Mouse (Mus musculus) neural tube, embryonic 15.5 days (tissue): ENCODE measurements around the gene Chrm2. TPM values are rescaled to one million over a fixed set of nuclear protein-coding genes. Genes with fewer than 3 reads are reported as not detected.
A peak's percentile ranks its signal among the peaks of the same experiment; 100 is the strongest.

Experiments used
- ATAC-seq: fragments of 200-750 bp; cut with Nextera tagmentation; 2 replicates; pipeline ENCODE4 v1.8.0; 2017; ENCODE audit warnings: mild to moderate bottlenecking, moderate TSS enrichment, moderate library complexity; ENCODE audit not compliant: low FRiP score
- H3K27ac ChIP-seq: fragments of 300-500 bp; sonication (generic); replicated peaks from 2 replicates; pipeline ENCODE4 v1.5.1; 2015; ENCODE audit warnings: mild to moderate bottlenecking, inconsistent platforms
- H3K27me3 ChIP-seq: fragments of 300-500 bp; sonication (generic); replicated peaks from 2 replicates; pipeline ENCODE4 v1.6.1; 2015; ENCODE audit warnings: inconsistent platforms
- H3K36me3 ChIP-seq: fragments of 300-500 bp; sonication (generic); 2 replicates; pipeline ENCODE4 v1.6.1; 2015; ENCODE audit warnings: inconsistent platforms
- H3K4me1 ChIP-seq: fragments of 300-500 bp; sonication (generic); 2 replicates; pipeline ENCODE4 v1.6.1; 2015; ENCODE audit warnings: inconsistent platforms
- H3K4me2 ChIP-seq: fragments of 300-500 bp; sonication (generic); 2 replicates; pipeline ENCODE4 v1.6.1; 2015; ENCODE audit warnings: inconsistent platforms, mild to moderate bottlenecking, moderate library complexity
- H3K4me3 ChIP-seq: fragments of 300-500 bp; sonication (generic); replicated peaks from 2 replicates; pipeline ENCODE4 v1.5.1; 2015; ENCODE audit warnings: mild to moderate bottlenecking, inconsistent platforms
- H3K9ac ChIP-seq: fragments of 300-500 bp; sonication (generic); replicated peaks from 2 replicates; pipeline ENCODE4 v1.6.1; 2015; ENCODE audit warnings: mild to moderate bottlenecking, inconsistent platforms
- H3K9me3 ChIP-seq: fragments of 300-500 bp; sonication (generic); replicated peaks from 2 replicates; pipeline ENCODE4 v1.6.1; 2016; ENCODE audit warnings: inconsistent platforms
- WGBS: fragments of 180-500 bp; shearing (Covaris S2); methylation state at CpG from one replicate; pipeline ENCODE4 v1.1.7; 2015; ENCODE audit warnings: mixed read lengths; 5-methylcytosine and 5-hydroxymethylcytosine counted together
- polyA plus RNA-seq: library from polyadenylated mRNA; unstranded; fragments of >200 nt; fragmentation: Nextera tagmentation; extraction: Ambion mirVana; gene quantifications from 2 replicates; pipeline ENCODE4 v1.2.1, GENCODE M21; 2015

Chrm2 gene
- polyA plus RNA-seq = 14.0 and 15.1 TPM in 2 replicates

- Histone ChIP-seq H3K9me3 (no peaks in the 10 kb centered on the region), H3K4me3 (peak within 1 kb of the TSS; percentile 63), H3K36me3 (no peaks in the 10 kb centered on the region), H3K27me3 (peaks cover 4% of the 10 kb centered on the region), H3K9ac (peak within 1 kb of the TSS; percentile 65), H3K4me2 (peak within 1 kb of the TSS; percentile 96), H3K4me1 (peaks cover 25% of the 10 kb centered on the region), H3K27ac (peak within 1 kb of the TSS; percentile 79)
- peak; percentile 73 for ATAC-seq
- WGBS = 2% methylated on average over 30 of the region's 30 CpGs
These were observed at the start of gene Chrm2 for GRCm38 (mm10) chr6:36387612-36388400. Chrm2 (plus strand) TSS chr6:36388084.

GRCm38 (mm10) chr6:36373983-36374382 lies 13.9 kb upstream of the Chrm2 start:
- H3K4me3 ChIP-seq = no peak overlapping the region
- WGBS = 86% methylated on average over 2 of the region's 2 CpGs
- no peak overlapping the region for H3K27ac ChIP-seq
- H3K36me3 ChIP-seq = no peaks in the 10 kb centered on the region
- no peak for ATAC-seq
- H3K4me1 ChIP-seq = no peaks in the 10 kb centered on the region
- H3K4me2 ChIP-seq = no peak overlapping the region
- no peaks in the 10 kb centered on the region for H3K9me3 ChIP-seq
- no peak overlapping the region for H3K9ac ChIP-seq
- H3K27me3 ChIP-seq = no peaks in the 10 kb centered on the region

DNA sequence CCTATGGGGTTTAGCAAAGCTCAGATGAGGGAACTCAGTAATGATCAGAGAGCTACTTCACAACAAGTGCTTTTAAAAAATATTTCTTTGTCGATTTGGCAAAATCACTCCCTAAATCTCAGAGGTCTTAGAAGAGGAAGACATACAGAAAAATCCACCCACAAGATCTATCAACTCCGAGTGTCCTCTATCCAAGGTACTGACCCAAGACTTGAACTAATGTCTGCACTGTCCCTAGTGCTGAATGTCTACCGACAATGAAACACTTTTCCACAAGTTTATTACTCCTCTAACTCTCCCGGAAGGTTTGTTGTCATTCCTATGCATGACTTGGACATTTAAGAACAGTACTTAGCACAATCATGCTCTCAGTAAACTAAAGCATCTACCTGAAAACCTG lies 9.9 kb upstream of the Chrm2 start:
- H3K4me3 ChIP-seq = no peak overlapping the region
- H3K27me3 ChIP-seq = no peaks in the 10 kb centered on the region
- H3K36me3 ChIP-seq = no peaks in the 10 kb centered on the region
- no peak overlapping the region for H3K9ac ChIP-seq
- no peaks in the 10 kb centered on the region for H3K4me1 ChIP-seq
- H3K9me3 ChIP-seq = no peaks in the 10 kb centered on the region
- 71% methylated on average over 4 of the region's 4 CpGs for WGBS
- H3K4me2 ChIP-seq = no peak overlapping the region
- no peak overlapping the region for H3K27ac ChIP-seq
- ATAC-seq = no peak

DNA sequence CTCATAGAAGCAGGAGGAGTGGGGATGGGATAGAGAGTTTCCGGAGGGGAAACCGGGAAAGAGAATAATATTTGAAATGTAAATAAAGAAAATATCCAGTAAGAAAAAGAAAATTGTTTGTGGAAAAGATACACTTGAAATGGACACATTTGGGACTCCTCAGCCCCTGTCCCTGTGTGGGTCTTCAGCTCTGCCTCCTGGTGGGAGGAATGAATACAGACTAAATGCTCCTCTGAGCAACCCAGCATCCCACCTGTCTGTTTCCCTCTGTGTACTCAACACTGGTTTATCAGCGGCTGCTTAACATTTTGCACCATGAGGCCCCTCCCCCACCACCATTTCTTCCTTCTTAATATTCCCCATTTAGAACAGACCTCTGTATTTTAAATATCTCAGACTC lies 3.8 kb upstream of the Chrm2 start:
- H3K9me3 ChIP-seq = no peaks in the 10 kb centered on the region
- no peak overlapping the region for H3K4me2 ChIP-seq
- H3K27ac ChIP-seq = no peak overlapping the region
- H3K36me3 ChIP-seq = no peaks in the 10 kb centered on the region
- WGBS = 61% methylated on average over 3 of the region's 3 CpGs
- ATAC-seq = no peak
- H3K9ac ChIP-seq = no peak overlapping the region
- no peaks in the 10 kb centered on the region; the same call in 1 of the 2 replicates for H3K27me3 ChIP-seq
- no peak overlapping the region for H3K4me3 ChIP-seq
- peaks cover 13% of the 10 kb centered on the region for H3K4me1 ChIP-seq

- WGBS = under 1% methylated on average over 36 of the region's 36 CpGs
These were observed 746 bp downstream of the Chrm2 start for GRCm38 (mm10) chr6:36388401-36389259.

GRCm38 (mm10) chr6:36389260-36389965 lies 1.5 kb downstream of the Chrm2 start:
- H3K9ac ChIP-seq = peak overlapping the region; percentile 65
- peak overlapping the region; percentile 63 for H3K4me3 ChIP-seq
- 24% methylated on average over 20 of the region's 20 CpGs for WGBS
- peaks cover 4% of the 10 kb centered on the region for H3K27me3 ChIP-seq
- no peaks in the 10 kb centered on the region for H3K9me3 ChIP-seq
- H3K36me3 ChIP-seq = no peaks in the 10 kb centered on the region
- peak overlapping the region; percentile 96 for H3K4me2 ChIP-seq
- peak overlapping the region; percentile 79; the same call in 1 of the 2 replicates for H3K27ac ChIP-seq
- ATAC-seq = peak; percentile 28; the same call in 1 of the 2 replicates
- H3K4me1 ChIP-seq = peaks cover 25% of the 10 kb centered on the region

More at GRCm38 (mm10) chr6:36388401-36389259, 746 bp downstream of the Chrm2 start:
- Histone ChIP-seq H3K4me3 (peak overlapping the region; percentile 63), H3K9me3 (no peaks in the 10 kb centered on the region), H3K9ac (peak overlapping the region; percentile 65), H3K4me2 (peak overlapping the region; percentile 96), H3K27me3 (peaks cover 4% of the 10 kb centered on the region), H3K36me3 (no peaks in the 10 kb centered on the region), H3K4me1 (peaks cover 25% of the 10 kb centered on the region), H3K27ac (peak overlapping the region; percentile 79)
- ATAC-seq = peak; percentile 58

DNA sequence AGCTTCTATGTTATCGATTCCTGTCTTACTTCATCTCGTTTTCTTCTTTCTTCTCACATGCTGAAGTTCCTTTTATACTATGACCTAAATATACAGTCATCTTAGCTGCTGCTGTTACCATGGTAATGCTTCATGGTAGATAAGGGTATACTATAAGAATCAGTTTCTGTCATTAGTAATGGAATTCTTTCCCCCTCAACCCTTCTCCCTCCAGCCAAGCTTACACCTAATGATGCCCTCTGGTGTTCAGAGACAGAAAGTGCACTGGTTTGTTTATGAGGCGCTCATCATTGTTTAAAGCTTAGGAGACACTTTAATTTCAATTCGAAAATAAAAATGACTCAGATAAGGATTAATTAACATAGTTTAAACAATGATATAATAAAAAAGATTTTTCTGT lies 5.8 kb downstream of the Chrm2 start:
- WGBS = 64% methylated on average over 4 of the region's 4 CpGs
- no peak overlapping the region for H3K27ac ChIP-seq
- no peak overlapping the region for H3K4me3 ChIP-seq
- H3K36me3 ChIP-seq = no peaks in the 10 kb centered on the region
- no peaks in the 10 kb centered on the region for H3K9me3 ChIP-seq
- no peak overlapping the region for H3K9ac ChIP-seq
- peaks cover 4% of the 10 kb centered on the region; the same call in 1 of the 2 replicates for H3K27me3 ChIP-seq
- H3K4me1 ChIP-seq = peaks cover 22% of the 10 kb centered on the region
- no peak for ATAC-seq
- no peak overlapping the region for H3K4me2 ChIP-seq

DNA sequence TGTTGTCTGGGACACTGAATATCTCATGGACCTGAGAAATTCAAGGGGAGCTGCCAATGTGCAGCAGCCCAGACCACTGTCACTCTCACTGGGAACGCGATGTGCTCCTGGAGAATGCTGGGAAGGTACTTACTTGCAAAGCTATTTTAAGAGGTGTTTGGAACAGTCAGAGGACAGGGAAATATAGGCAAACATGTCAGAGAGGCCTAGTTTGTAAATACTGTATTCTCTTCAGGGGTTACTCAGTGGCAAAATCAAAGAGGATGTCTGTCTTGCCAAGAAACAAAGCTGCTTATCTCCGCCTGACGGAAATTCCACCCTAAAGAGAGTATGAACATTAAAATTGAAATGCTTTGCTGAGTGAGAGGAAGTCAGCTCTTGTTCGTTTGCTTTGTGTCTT lies 17.3 kb downstream of the Chrm2 start:
- no peak for ATAC-seq
- H3K27me3 ChIP-seq = no peaks in the 10 kb centered on the region
- H3K9ac ChIP-seq = no peak overlapping the region
- no peak overlapping the region for H3K4me2 ChIP-seq
- no peaks in the 10 kb centered on the region for H3K36me3 ChIP-seq
- no peak overlapping the region for H3K4me3 ChIP-seq
- no peak overlapping the region for H3K27ac ChIP-seq
- 81% methylated on average over 5 of the region's 5 CpGs for WGBS
- H3K9me3 ChIP-seq = no peaks in the 10 kb centered on the region
- H3K4me1 ChIP-seq = no peaks in the 10 kb centered on the region

DNA sequence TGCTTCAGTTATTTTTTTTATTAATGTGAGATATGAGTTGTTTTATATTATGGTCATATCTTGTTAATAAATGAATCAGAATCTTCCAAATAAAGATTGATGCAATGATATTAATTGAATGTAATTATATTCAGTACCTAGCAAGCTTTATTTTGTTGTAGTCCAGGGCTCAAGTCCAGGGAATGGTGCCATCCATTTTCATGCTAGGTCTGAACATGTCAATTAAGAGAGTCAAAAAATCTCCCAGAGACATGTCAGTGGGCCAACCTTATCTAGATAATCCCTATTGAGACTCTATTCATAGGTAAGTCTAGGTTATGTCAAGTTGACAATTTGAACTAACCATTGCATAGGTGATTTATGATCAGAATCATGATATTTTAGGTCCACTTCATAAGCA lies 21.1 kb downstream of the Chrm2 start:
- Histone ChIP-seq H3K27ac (no peak overlapping the region), H3K4me3 (no peak overlapping the region), H3K27me3 (no peaks in the 10 kb centered on the region), H3K4me2 (no peak overlapping the region), H3K9ac (no peak overlapping the region), H3K4me1 (no peaks in the 10 kb centered on the region), H3K9me3 (no peaks in the 10 kb centered on the region), H3K36me3 (no peaks in the 10 kb centered on the region)
- no peak for ATAC-seq

GRCm38 (mm10) chr6:36410057-36410456 lies 22.2 kb downstream of the Chrm2 start:
- H3K9me3 ChIP-seq = no peaks in the 10 kb centered on the region
- 76% methylated on average over 2 of the region's 2 CpGs for WGBS

DNA sequence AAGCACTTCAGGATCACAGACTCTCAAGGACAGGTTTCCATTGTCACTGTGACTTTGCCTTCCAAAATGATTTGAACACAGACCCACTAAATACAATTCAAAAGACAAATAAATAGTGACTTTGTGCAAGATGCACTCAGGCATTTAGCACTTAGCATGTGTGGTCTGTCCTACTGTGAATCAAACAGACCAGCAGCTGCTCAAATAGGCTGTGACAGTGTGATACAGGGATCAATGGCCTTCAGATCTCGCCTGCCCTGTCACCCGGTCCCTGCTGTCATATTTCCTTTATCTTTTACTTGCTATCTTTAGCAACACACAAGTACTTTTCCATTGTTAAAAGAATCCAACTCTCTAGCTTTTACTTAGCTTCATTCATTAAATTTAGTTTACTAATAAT lies 31.8 kb downstream of the Chrm2 start:
- Histone ChIP-seq H3K9ac (no peak overlapping the region), H3K4me2 (no peak overlapping the region), H3K4me3 (no peak overlapping the region), H3K4me1 (no peaks in the 10 kb centered on the region), H3K27ac (no peak overlapping the region), H3K36me3 (no peaks in the 10 kb centered on the region), H3K27me3 (no peaks in the 10 kb centered on the region), H3K9me3 (no peaks in the 10 kb centered on the region)
- WGBS = 74% methylated on average over 2 of the region's 2 CpGs
- no peak for ATAC-seq

More at GRCm38 (mm10) chr6:36410057-36410456, 22.2 kb downstream of the Chrm2 start:
- Histone ChIP-seq H3K4me1 (no peaks in the 10 kb centered on the region), H3K4me3 (no peak overlapping the region), H3K9ac (no peak overlapping the region), H3K27ac (no peak overlapping the region), H3K36me3 (no peaks in the 10 kb centered on the region), H3K4me2 (no peak overlapping the region), H3K27me3 (no peaks in the 10 kb centered on the region)
- no peak for ATAC-seq
